Mouse (Mus musculus) left cerebral cortex, adult 6 months (tissue): ENCODE measurements around the gene Dlgap3. TPM values are rescaled to one million over a fixed set of nuclear protein-coding genes. Genes with fewer than 3 reads are reported as not detected.

Source experiments
- long read RNA-seq, 2 experiments: library from polyadenylated mRNA; unstranded; transcript quantifications; one replicate each; pipeline ENCODE4 v2.0.0; 2019 to 2020
- polyA plus RNA-seq: library from polyadenylated mRNA; unstranded; fragments of <200 nt; fragmentation: Nextera tagmentation; gene quantifications from 2 replicates; pipeline ENCODE4 v1.2.3, GENCODE M21; 2021

Dlgap3 gene
- 12.4 and 57.3 TPM in 2 replicates for polyA plus RNA-seq
- long read RNA-seq, experiment 1, full-length matches to known transcripts: 8 of 53 reads
- long read RNA-seq, experiment 1, partial matches to known transcripts: 30 of 53 reads
- long read RNA-seq, experiment 1, other reads (novel, unspliced or antisense): 15 of 53 reads
- long read RNA-seq, experiment 2, partial matches to known transcripts: 28 of 29 reads
- long read RNA-seq, experiment 2, other reads (novel, unspliced or antisense): 1 of 29 reads

DNA sequence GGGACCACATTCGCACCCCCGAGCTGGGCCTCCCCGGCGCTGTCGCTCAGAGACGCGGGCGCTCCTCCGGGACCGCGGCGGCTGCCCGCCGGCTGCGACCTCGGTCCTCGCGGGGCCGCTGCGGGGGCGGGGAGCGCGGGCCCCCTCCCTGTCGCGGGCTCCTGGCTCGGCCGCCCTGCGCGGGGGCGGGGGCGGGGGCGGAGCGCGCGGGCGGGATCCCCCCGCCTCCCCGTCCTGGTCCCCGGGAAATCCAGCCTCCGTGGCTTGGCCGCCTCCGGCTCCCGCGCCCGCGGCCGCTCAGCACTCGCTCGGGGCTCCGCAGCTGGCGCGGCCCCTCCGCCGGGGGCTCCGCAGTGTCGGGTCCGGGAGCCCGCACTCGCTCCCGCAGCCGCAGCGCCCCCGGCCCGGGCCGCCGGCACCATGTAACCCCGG is at the start of gene Dlgap3:
Gene Dlgap3, plus strand, starts transcription at position 291 of the 432 bp plus-strand sequence.

GRCm38 (mm10) chr4:127123391-127123790 is 45.6 kb upstream of the Dlgap3 start, which contains the start of gene Tmem35b:
Tmem35b (plus strand) TSS chr4:127123691.

DNA sequence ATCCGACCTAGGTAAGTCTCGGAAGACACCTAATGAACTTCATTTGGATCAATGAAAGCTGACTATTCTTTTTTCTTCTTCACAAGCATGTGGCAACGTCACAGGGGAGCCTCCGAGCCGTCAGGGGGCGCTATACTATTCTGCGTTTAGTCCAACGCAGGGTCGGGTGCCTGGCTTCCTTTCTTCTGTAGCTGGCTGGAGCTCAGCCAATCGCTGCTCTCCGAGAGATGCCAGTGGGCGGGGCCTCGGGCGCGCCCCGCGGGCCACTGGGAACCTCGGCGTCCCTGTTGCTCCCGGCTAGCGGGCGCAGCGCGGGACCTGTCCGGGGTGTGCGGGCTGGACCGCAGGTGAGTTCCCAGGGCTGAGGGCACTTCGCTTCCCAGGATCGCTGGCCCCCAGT is 74.5 kb downstream of the Dlgap3 start, which contains the start of gene Smim12:
Gene Smim12, plus strand, starts transcription at position 233 of the 400 bp plus-strand sequence.

Other genes with a start within 250 kb of the Dlgap3 start
- gene Zmym4, start 201.1 kb upstream of the Dlgap3 start, polyA plus RNA-seq: 5.7 and 8.4 TPM in 2 replicates
- gene Sfpq, start 147.9 kb upstream of the Dlgap3 start, polyA plus RNA-seq: 15.4 and 27.2 TPM in 2 replicates
- gene Zmym1, start 108.1 kb upstream of the Dlgap3 start, polyA plus RNA-seq: 9.2 and 10.1 TPM in 2 replicates
- 6.1 and 7.6 TPM in 2 replicates for gene Zmym6, start 91.8 kb upstream of the Dlgap3 start, polyA plus RNA-seq
- 2.4 and 2.9 TPM in 2 replicates for gene Tmem35b, start 45.5 kb upstream of the Dlgap3 start, polyA plus RNA-seq
- gene Smim12, start 74.6 kb downstream of the Dlgap3 start, polyA plus RNA-seq: 184 and 194 TPM in 2 replicates
- gene Gja4, start 144.8 kb downstream of the Dlgap3 start, polyA plus RNA-seq: 3.8 and 4.7 TPM in 2 replicates
- 0.16 TPM in 1 of 2 replicates, not detected in the other for gene Gjb3, start 161.6 kb downstream of the Dlgap3 start, polyA plus RNA-seq
- 0.13 TPM in 1 of 2 replicates, not detected in the other for gene Gjb4, start 184.9 kb downstream of the Dlgap3 start, polyA plus RNA-seq
- 0.11 TPM in 1 of 2 replicates, not detected in the other for gene Gjb5, start 189.0 kb downstream of the Dlgap3 start, polyA plus RNA-seq